Mouse (Mus musculus) embryonic fibroblast, embryonic 13.5 days (primary cell): ENCODE data around the gene Prokr2.

Experiments
- CTCF ChIP-seq: IDR thresholded peaks from 2 replicates; pipeline ENCODE4 v1.5.1; 2011; ENCODE audit warnings: mild to moderate bottlenecking, control low read depth, low read length, moderate library complexity, borderline replicate concordance; ENCODE audit not compliant: insufficient read depth
- POLR2A ChIP-seq: IDR thresholded peaks from 2 replicates; pipeline ENCODE4 v1.6.1; 2011; ENCODE audit warnings: low read depth, mild to moderate bottlenecking, control low read depth, low read length, moderate library complexity

- no peak for TF ChIP-seq POLR2A
- no peak for TF ChIP-seq CTCF
These were observed 24.9 kb upstream of the Prokr2 start for GRCm38 (mm10) chr2:132410126-132410525.
